ENCODE assay signal across 15 mouse cellular contexts in genomic region chr1:153043332-153043731, GRCm38 (mm10).
"Had no signal": no experiment of that assay in that cellular context is flagged by ENCODE, and none has a peak within 500 bp of the region (broad histone marks: within the 10 kb centered on the region; RNA-seq: fewer than 3 reads in every experiment).

No protein-coding gene starts in this region.

- H3K4me2 ChIP-seq: limb, embryonic 12.5 days; liver, embryonic 13.5 days; lung, embryonic 15.5 days; stomach, embryonic 15.5 days had no signal

- H3K27ac ChIP-seq: layer of hippocampus, adult 2 months; limb, embryonic 12.5 days; liver, embryonic 13.5 days; macrophage; stomach, embryonic 15.5 days had no signal

- H3K27me3 ChIP-seq: lung, embryonic 15.5 days; stomach, embryonic 15.5 days had no signal

- H3K9ac ChIP-seq: limb, embryonic 12.5 days; liver, embryonic 13.5 days; liver, postnatal 0 days; lung, embryonic 15.5 days; stomach, embryonic 15.5 days had no signal

- DNase-seq: kidney, adult 18-20 months; kidney, postnatal 10 days; kidney, postnatal 4 days; liver; liver, embryonic 13.5 days; liver, postnatal 0 days; lung, postnatal 14 days; thymus, adult 2 months; thymus, postnatal 25 days had no signal

- H3K9me3 ChIP-seq: liver, embryonic 13.5 days; lung, embryonic 15.5 days; stomach, embryonic 15.5 days had no signal

- H3K36me3 ChIP-seq: limb, embryonic 12.5 days; liver, embryonic 13.5 days; lung, embryonic 15.5 days; stomach, embryonic 15.5 days had no signal

- ATAC-seq: liver, postnatal 0 days had no signal

- H3K4me3 ChIP-seq: layer of hippocampus, adult 2 months; limb, embryonic 12.5 days; liver, embryonic 13.5 days; lung, embryonic 15.5 days; megakaryocyte, embryonic 14.5 days; stomach, embryonic 15.5 days had no signal

- H3K4me1 ChIP-seq: liver, embryonic 13.5 days; megakaryocyte, embryonic 14.5 days had no signal
